Mouse (Mus musculus) forebrain, embryonic 15.5 days (tissue): ENCODE measurements around the gene Sephs1. TPM values are rescaled to one million over a fixed set of nuclear protein-coding genes. Genes with fewer than 3 reads are reported as not detected.

Source experiments
- ATAC-seq: fragments of 200-750 bp; cut with Nextera tagmentation; replicated peaks from 2 replicates; pipeline ENCODE4 v1.8.0; 2017; ENCODE audit warnings: mild to moderate bottlenecking, moderate TSS enrichment, moderate library complexity
- H3K27ac ChIP-seq: fragments of 300-500 bp; sonication (generic); replicated peaks from 2 replicates; pipeline ENCODE4 v1.5.1; 2015; ENCODE audit warnings: mild to moderate bottlenecking, inconsistent platforms
- H3K27me3 ChIP-seq: fragments of 300-500 bp; sonication (generic); 2 replicates; pipeline ENCODE4 v1.6.1; 2015; ENCODE audit warnings: inconsistent platforms
- H3K36me3 ChIP-seq: fragments of 300-500 bp; sonication (generic); 2 replicates; pipeline ENCODE4 v1.6.1; 2015; ENCODE audit warnings: mild to moderate bottlenecking, inconsistent platforms
- H3K4me1 ChIP-seq: fragments of 300-500 bp; sonication (generic); 2 replicates; pipeline ENCODE4 v1.6.1; 2015; ENCODE audit warnings: inconsistent platforms
- H3K4me2 ChIP-seq: fragments of 300-500 bp; sonication (generic); replicated peaks from 2 replicates; pipeline ENCODE4 v1.6.1; 2015; ENCODE audit warnings: mild to moderate bottlenecking, inconsistent platforms
- H3K4me3 ChIP-seq: fragments of 300-500 bp; sonication (generic); 2 replicates; pipeline ENCODE4 v1.5.1; 2015; ENCODE audit warnings: mild to moderate bottlenecking, inconsistent platforms
- H3K9ac ChIP-seq: fragments of 300-500 bp; sonication (generic); replicated peaks from 2 replicates; pipeline ENCODE4 v1.6.1; 2015; ENCODE audit warnings: mild to moderate bottlenecking, inconsistent platforms
- H3K9me3 ChIP-seq: fragments of 300-500 bp; sonication (generic); 2 replicates; pipeline ENCODE4 v1.6.1; 2016; ENCODE audit warnings: inconsistent platforms
- WGBS: fragments of 180-500 bp; shearing (Covaris S2); methylation state at CpG from one replicate; pipeline ENCODE4 v1.1.7; 2015; ENCODE audit warnings: mixed read lengths; 5-methylcytosine and 5-hydroxymethylcytosine counted together
- polyA plus RNA-seq: library from polyadenylated mRNA; unstranded; fragments of >200 nt; fragmentation: Nextera tagmentation; extraction: Ambion mirVana; gene quantifications from 2 replicates; pipeline ENCODE4 v1.2.1, GENCODE M21; 2015

Gene Sephs1
- polyA plus RNA-seq, 1 experiment from 2014 or later = 80.5 TPM

- ATAC-seq = no peak
- no peak overlapping the region for H3K4me2 ChIP-seq
- no peak overlapping the region for H3K27ac ChIP-seq
- WGBS = 84% methylated on average over 4 of the region's 4 CpGs
- H3K9ac ChIP-seq = no peak overlapping the region
- no peak overlapping the region for H3K4me3 ChIP-seq
- no peaks in the 10 kb centered on the region for H3K4me1 ChIP-seq
- H3K36me3 ChIP-seq = peaks cover 27% of the 10 kb centered on the region
- no peaks in the 10 kb centered on the region for H3K9me3 ChIP-seq
- no peaks in the 10 kb centered on the region for H3K27me3 ChIP-seq
Observed at GRCm38 (mm10) chr2:4910521-4910920, 29.2 kb downstream of the Sephs1 start.

- ATAC-seq = no peak
- H3K9me3 ChIP-seq = no peaks in the 10 kb centered on the region
- no peaks in the 10 kb centered on the region for H3K36me3 ChIP-seq
- H3K27ac ChIP-seq = no peak overlapping the region
- H3K4me2 ChIP-seq = no peak overlapping the region
- H3K4me1 ChIP-seq = peaks cover 7% of the 10 kb centered on the region; the same call in 1 of the 2 replicates
- WGBS = 62% methylated on average over 7 of the region's 7 CpGs
- no peak overlapping the region for H3K4me3 ChIP-seq
- H3K27me3 ChIP-seq = no peaks in the 10 kb centered on the region
- H3K9ac ChIP-seq = no peak overlapping the region
Observed at GRCm38 (mm10) chr2:4913949-4914348, 32.6 kb downstream of the Sephs1 start.

GRCm38 (mm10) chr2:4916037-4916436 lies 34.7 kb downstream of the Sephs1 start:
- Histone ChIP-seq H3K9ac (no peak overlapping the region), H3K4me2 (no peak overlapping the region), H3K4me3 (no peak overlapping the region), H3K9me3 (no peaks in the 10 kb centered on the region), H3K27me3 (no peaks in the 10 kb centered on the region), H3K36me3 (no peaks in the 10 kb centered on the region), H3K27ac (no peak overlapping the region), H3K4me1 (peaks cover 13% of the 10 kb centered on the region; the same call in 1 of the 2 replicates)
- WGBS = 65% methylated on average over 6 of the region's 6 CpGs
- ATAC-seq = no peak

- no peak for ATAC-seq
- Histone ChIP-seq H3K4me3 (no peak overlapping the region), H3K36me3 (no peaks in the 10 kb centered on the region), H3K4me1 (peaks cover 13% of the 10 kb centered on the region; the same call in 1 of the 2 replicates), H3K9me3 (no peaks in the 10 kb centered on the region), H3K27ac (no peak overlapping the region), H3K4me2 (peak overlapping the region; percentile 28), H3K9ac (no peak overlapping the region), H3K27me3 (no peaks in the 10 kb centered on the region)
- WGBS = 22% methylated on average over 8 of the region's 8 CpGs
Observed at GRCm38 (mm10) chr2:4917326-4918021, 36.1 kb downstream of the Sephs1 start.

GRCm38 (mm10) chr2:4918860-4919739 lies 37.7 kb downstream of the Sephs1 start, which contains the start of gene Phyh:
TSS of gene Phyh (plus strand) at chr2:4919019.
- H3K27me3 ChIP-seq = no peaks in the 10 kb centered on the region
- peaks cover 13% of the 10 kb centered on the region; the same call in 1 of the 2 replicates for H3K4me1 ChIP-seq
- H3K36me3 ChIP-seq = no peaks in the 10 kb centered on the region
- peak within 1 kb of the TSS; percentile 72 for H3K9ac ChIP-seq
- H3K27ac ChIP-seq = peak within 1 kb of the TSS; percentile 31; the same call in 1 of the 2 replicates
- H3K4me2 ChIP-seq = peak within 1 kb of the TSS; percentile 76
- H3K4me3 ChIP-seq = peak within 1 kb of the TSS; percentile 56
- no peaks in the 10 kb centered on the region for H3K9me3 ChIP-seq
- WGBS = 9% methylated on average over 35 of the region's 35 CpGs
- ATAC-seq = peak; percentile 94

- H3K9me3 ChIP-seq = no peaks in the 10 kb centered on the region
- 75% methylated on average over 5 of the region's 5 CpGs for WGBS
- no peak for ATAC-seq
- H3K4me1 ChIP-seq = peaks cover 13% of the 10 kb centered on the region; the same call in 1 of the 2 replicates
- H3K4me2 ChIP-seq = no peak overlapping the region
- H3K36me3 ChIP-seq = no peaks in the 10 kb centered on the region
- no peak overlapping the region for H3K9ac ChIP-seq
- H3K27me3 ChIP-seq = no peaks in the 10 kb centered on the region
- H3K27ac ChIP-seq = no peak overlapping the region
- no peak overlapping the region for H3K4me3 ChIP-seq
Observed at GRCm38 (mm10) chr2:4921019-4921418, 39.7 kb downstream of the Sephs1 start.

GRCm38 (mm10) chr2:4922476-4923164 lies 41.3 kb downstream of the Sephs1 start:
- H3K27me3 ChIP-seq = no peaks in the 10 kb centered on the region
- no peaks in the 10 kb centered on the region for H3K9me3 ChIP-seq
- no peak for ATAC-seq
- H3K4me2 ChIP-seq = no peak overlapping the region
- H3K9ac ChIP-seq = no peak overlapping the region
- no peak overlapping the region for H3K27ac ChIP-seq
- 71% methylated on average over 7 of the region's 7 CpGs for WGBS
- H3K4me3 ChIP-seq = no peak overlapping the region
- H3K36me3 ChIP-seq = no peaks in the 10 kb centered on the region
- peaks cover 12% of the 10 kb centered on the region; the same call in 1 of the 2 replicates for H3K4me1 ChIP-seq

GRCm38 (mm10) chr2:4927391-4927790 lies 46.0 kb downstream of the Sephs1 start:
- no peak for ATAC-seq
- no peak overlapping the region for H3K9ac ChIP-seq
- no peaks in the 10 kb centered on the region for H3K9me3 ChIP-seq
- H3K4me3 ChIP-seq = no peak overlapping the region
- H3K36me3 ChIP-seq = no peaks in the 10 kb centered on the region
- WGBS = 82% methylated on average over 3 of the region's 3 CpGs
- no peaks in the 10 kb centered on the region for H3K27me3 ChIP-seq
- no peaks in the 10 kb centered on the region for H3K4me1 ChIP-seq
- H3K4me2 ChIP-seq = no peak overlapping the region
- H3K27ac ChIP-seq = no peak overlapping the region

- Histone ChIP-seq H3K9me3 (no peaks in the 10 kb centered on the region), H3K4me1 (no peaks in the 10 kb centered on the region), H3K4me2 (no peak overlapping the region), H3K36me3 (no peaks in the 10 kb centered on the region), H3K27ac (no peak overlapping the region), H3K9ac (no peak overlapping the region), H3K4me3 (no peak overlapping the region), H3K27me3 (no peaks in the 10 kb centered on the region)
- WGBS = 93% methylated on average over 2 of the region's 2 CpGs
- no peak for ATAC-seq
Observed at GRCm38 (mm10) chr2:4929230-4929629, 47.9 kb downstream of the Sephs1 start.

- Histone ChIP-seq H3K27me3 (no peaks in the 10 kb centered on the region), H3K4me3 (no peak overlapping the region), H3K9ac (no peak overlapping the region), H3K27ac (no peak overlapping the region), H3K4me1 (no peaks in the 10 kb centered on the region), H3K36me3 (peaks cover 4% of the 10 kb centered on the region; the same call in 1 of the 2 replicates), H3K4me2 (no peak overlapping the region), H3K9me3 (no peaks in the 10 kb centered on the region)
- no peak for ATAC-seq
- WGBS = 95% methylated on average over 9 of the region's 9 CpGs
Observed at GRCm38 (mm10) chr2:4934516-4934915, 53.2 kb downstream of the Sephs1 start.

GRCm38 (mm10) chr2:4937931-4938330 lies 56.6 kb downstream of the Sephs1 start:
- 91% methylated on average over 7 of the region's 7 CpGs for WGBS
- no peak overlapping the region for H3K4me3 ChIP-seq
- no peak for ATAC-seq
- H3K36me3 ChIP-seq = peaks cover 4% of the 10 kb centered on the region; the same call in 1 of the 2 replicates
- no peaks in the 10 kb centered on the region for H3K4me1 ChIP-seq
- no peaks in the 10 kb centered on the region for H3K27me3 ChIP-seq
- no peaks in the 10 kb centered on the region for H3K9me3 ChIP-seq
- no peak overlapping the region for H3K9ac ChIP-seq
- no peak overlapping the region for H3K27ac ChIP-seq
- H3K4me2 ChIP-seq = no peak overlapping the region

GRCm38 (mm10) chr2:4940861-4941260 lies 59.5 kb downstream of the Sephs1 start:
- 92% methylated on average over 11 of the region's 11 CpGs for WGBS
- no peak overlapping the region for H3K4me2 ChIP-seq
- no peaks in the 10 kb centered on the region for H3K27me3 ChIP-seq
- no peak overlapping the region for H3K4me3 ChIP-seq
- H3K9me3 ChIP-seq = 0 out of 2 replicates have a peak, but pooled peaks cover 2% of the 10 kb centered on the region
- no peak for ATAC-seq
- H3K36me3 ChIP-seq = peaks cover 4% of the 10 kb centered on the region; the same call in 1 of the 2 replicates
- no peaks in the 10 kb centered on the region for H3K4me1 ChIP-seq
- H3K27ac ChIP-seq = no peak overlapping the region
- no peak overlapping the region for H3K9ac ChIP-seq
